Mouse (Mus musculus) cerebellum, postnatal 4 days (tissue): Measurements from ENCODE around the gene Rgs12.
A peak's percentile ranks its signal among the peaks of the same experiment; 100 is the strongest.

Source experiments
- DNase-seq, 2 experiments: peaks; one replicate each; pipeline ENCODE4 v3.0.0; 2022; ENCODE audit warnings: low spot score in 2 of 2, mixed read lengths in 1 of 2

Rgs12 gene

GRCm38 (mm10) chr5:34948861-34949760, at the start of gene Rgs12:
TSS of gene Rgs12 (plus strand) at chr5:34949445.
- peak in 1 of 2 experiments; percentile 78 for DNase-seq

GRCm38 (mm10) chr5:34899787-34900469, 49.3 kb upstream of the Rgs12 start:
- no peak for DNase-seq

GRCm38 (mm10) chr5:34902371-34902770, 46.9 kb upstream of the Rgs12 start:
- DNase-seq: no peak

- DNase-seq: peak in 1 of 2 experiments; percentile 61
Observed at GRCm38 (mm10) chr5:34902811-34903385, 46.3 kb upstream of the Rgs12 start.

GRCm38 (mm10) chr5:34904412-34904811, 44.8 kb upstream of the Rgs12 start:
- no peak for DNase-seq

- DNase-seq: no peak
Observed at GRCm38 (mm10) chr5:34907230-34907629, 42.0 kb upstream of the Rgs12 start.

GRCm38 (mm10) chr5:34907910-34908725, 41.1 kb upstream of the Rgs12 start, which contains the start of gene Msantd1:
TSS of gene Msantd1 (plus strand) at chr5:34908012.
- no peak for DNase-seq

GRCm38 (mm10) chr5:34908726-34909633, 40.3 kb upstream of the Rgs12 start:
- DNase-seq: no peak

- DNase-seq: no peak
Observed at GRCm38 (mm10) chr5:34909634-34910503, 39.4 kb upstream of the Rgs12 start.

GRCm38 (mm10) chr5:34910504-34910815, 38.8 kb upstream of the Rgs12 start:
- no peak for DNase-seq

- peak; percentile 58 to 81 for DNase-seq
Observed at GRCm38 (mm10) chr5:34915801-34916200, 33.4 kb upstream of the Rgs12 start.

GRCm38 (mm10) chr5:34917234-34917655, 32.0 kb upstream of the Rgs12 start:
- DNase-seq: no peak

GRCm38 (mm10) chr5:34918785-34919184, 30.5 kb upstream of the Rgs12 start:
- DNase-seq: no peak

GRCm38 (mm10) chr5:34922531-34922930, 26.7 kb upstream of the Rgs12 start:
- no peak for DNase-seq

GRCm38 (mm10) chr5:34923920-34924319, 25.3 kb upstream of the Rgs12 start:
- no peak for DNase-seq

- no peak for DNase-seq
Observed at GRCm38 (mm10) chr5:34924519-34924918, 24.7 kb upstream of the Rgs12 start.

- DNase-seq: no peak
Observed at GRCm38 (mm10) chr5:34927648-34928047, 21.6 kb upstream of the Rgs12 start.

- DNase-seq: no peak
Observed at GRCm38 (mm10) chr5:34930151-34930975, 18.9 kb upstream of the Rgs12 start.

GRCm38 (mm10) chr5:34931091-34931490, 18.2 kb upstream of the Rgs12 start:
- DNase-seq: no peak
